Mouse (Mus musculus) layer of hippocampus, adult 18-20 months (tissue): Measurements from ENCODE around the gene Spice1. TPM values are rescaled to one million over a fixed set of nuclear protein-coding genes. Genes with fewer than 3 reads are reported as not detected.

Source experiments
- total RNA-seq, 2 experiments: library from RNA; stranded (reverse); gene quantifications; 2 replicates each; pipeline ENCODE4 v1.2.3; 2021

Gene Spice1
- total RNA-seq, 2 experiments from 2014 or later: 18.7 to 19.5 TPM

Other genes starting within 250 kb of the Spice1 start
- 100 to 1,000 TPM; 566 to 590 TPM for gene Atp6v1a, start 207.4 kb upstream of the Spice1 start, total RNA-seq
- 10 to 100 TPM; 64.2 to 65.7 TPM for gene Naa50, start 207.3 kb upstream of the Spice1 start, total RNA-seq
- gene Usf3, start 173.9 kb upstream of the Spice1 start, total RNA-seq: 10 to 100 TPM; 39.1 to 41.9 TPM
- gene Sidt1, start 13.9 kb upstream of the Spice1 start, total RNA-seq: 10 to 100 TPM; 41.2 to 41.9 TPM
- 10 to 100 TPM; 10.8 to 10.9 TPM for gene Cfap44, start 47.7 kb downstream of the Spice1 start, total RNA-seq
- gene Boc, start 211.8 kb downstream of the Spice1 start, total RNA-seq: 10 to 100 TPM; 11.5 to 11.6 TPM